Mouse (Mus musculus): ENCODE results near the gene Nes. TPM values are rescaled to one million over a fixed set of nuclear protein-coding genes. Genes with fewer than 3 reads are reported as not detected.

Gene Nes
- polyA plus RNA-seq, 1 experiment from 2014 or later: 14.1 TPM

- Histone ChIP-seq H3K27ac (ENCODE audit: low read length) (no peak overlapping the region), H3K9me3 (replicated peaks; ENCODE audit: control insufficient read depth, low read length, poor library complexity, severe bottlenecking) (no peaks in the 10 kb centered on the region), H3K36me3 (ENCODE audit: control insufficient read depth, insufficient read depth, low read length) (no peaks in the 10 kb centered on the region), H3K4me1 (ENCODE audit: control insufficient read depth, insufficient read depth, low read length) (peaks cover 31% of the 10 kb centered on the region), H3K4me3 (ENCODE audit: low read depth, low read length) (peak overlapping the region; percentile 27), H3K9ac (ENCODE audit: low read depth, low read length) (peak overlapping the region; percentile 47; the same call in 1 of the 2 replicates), H3K4me2 (ENCODE audit: low read length) (peak overlapping the region; percentile 61), H3K27me3 (ENCODE audit: control insufficient read depth, insufficient read depth, low read depth, low read length) (no peaks in the 10 kb centered on the region; the same call in 1 of the 2 replicates)
- under 1% methylated on average over 17 of the region's 17 CpGs for WGBS
- ATAC-seq: no peak
These were observed 23.1 kb upstream of the Nes start for GRCm38 (mm10) chr3:87947811-87948199.

DNA sequence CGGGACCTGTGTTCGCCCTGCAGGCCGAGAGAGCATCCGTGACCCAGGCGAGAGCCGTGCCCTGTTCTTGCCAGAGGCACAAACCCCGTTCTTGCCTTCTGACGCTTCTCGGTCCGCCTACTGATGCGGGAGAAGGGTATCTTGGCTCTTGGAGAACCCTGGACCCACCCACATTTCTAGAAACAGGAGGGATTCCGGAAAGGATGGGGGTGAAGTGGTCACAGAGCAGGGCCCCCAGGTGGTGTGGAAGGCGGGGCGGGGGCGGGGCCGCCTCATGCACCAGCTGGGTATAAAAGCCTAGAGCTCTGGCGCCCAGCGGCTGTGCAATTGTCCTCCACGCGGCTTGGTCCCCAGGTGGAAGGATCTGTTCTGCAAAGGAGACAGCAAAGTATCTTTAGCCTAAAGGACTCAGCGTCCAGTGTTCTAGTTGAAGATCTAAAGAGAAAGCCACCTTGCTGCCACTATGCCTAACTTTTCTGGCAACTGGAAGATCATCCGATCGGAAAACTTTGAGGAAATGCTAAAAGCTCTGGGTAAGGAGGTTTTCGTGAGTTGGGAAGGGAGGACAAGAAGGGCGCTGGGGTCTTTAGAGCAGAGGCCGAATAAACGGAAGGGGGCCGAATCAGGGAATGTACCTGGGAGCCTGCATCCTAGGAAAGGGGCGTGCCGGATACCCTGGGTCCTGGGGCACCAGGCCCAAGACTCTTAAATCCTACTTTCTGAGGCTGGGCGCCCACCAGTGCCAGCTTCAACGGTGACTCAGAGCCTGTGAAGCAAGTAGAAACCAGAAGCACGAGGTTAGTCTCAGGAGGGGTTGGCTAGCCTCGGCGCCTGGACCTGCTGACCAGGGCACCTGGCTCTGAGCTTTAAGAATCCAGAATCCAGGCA, 22.3 kb upstream of the Nes start, which contains the start of gene Crabp2:
Gene Crabp2 (plus strand): TSS at position 289 of the 888 bp plus-strand sequence.
- no peaks in the 10 kb centered on the region for H3K9me3 ChIP-seq (replicated peaks; ENCODE audit: control insufficient read depth, low read length, poor library complexity, severe bottlenecking)
- H3K4me1 ChIP-seq (ENCODE audit: control insufficient read depth, insufficient read depth, low read length): peaks cover 31% of the 10 kb centered on the region
- no peak within 1 kb of the TSS for H3K27ac ChIP-seq (ENCODE audit: low read length)
- H3K27me3 ChIP-seq (ENCODE audit: control insufficient read depth, insufficient read depth, low read depth, low read length): no peaks in the 10 kb centered on the region; the same call in 1 of the 2 replicates
- 4% methylated on average over 35 of the region's 35 CpGs for WGBS
- no peak for ATAC-seq
- peak within 1 kb of the TSS; percentile 61 for H3K4me2 ChIP-seq (ENCODE audit: low read length)
- H3K9ac ChIP-seq (ENCODE audit: low read depth, low read length): peak within 1 kb of the TSS; percentile 47
- H3K4me3 ChIP-seq (ENCODE audit: low read depth, low read length): peak within 1 kb of the TSS; percentile 27
- no peaks in the 10 kb centered on the region for H3K36me3 ChIP-seq (ENCODE audit: control insufficient read depth, insufficient read depth, low read length)

GRCm38 (mm10) chr3:87949266-87949954, 21.5 kb upstream of the Nes start:
- Histone ChIP-seq H3K36me3 (ENCODE audit: control insufficient read depth, insufficient read depth, low read length) (no peaks in the 10 kb centered on the region), H3K4me1 (ENCODE audit: control insufficient read depth, insufficient read depth, low read length) (peaks cover 31% of the 10 kb centered on the region), H3K27ac (ENCODE audit: low read length) (no peak overlapping the region), H3K27me3 (ENCODE audit: control insufficient read depth, insufficient read depth, low read depth, low read length) (no peaks in the 10 kb centered on the region; the same call in 1 of the 2 replicates), H3K4me3 (ENCODE audit: low read depth, low read length) (0 out of 2 replicates have a peak overlapping the region, but pooled peaks have one; percentile 27), H3K9me3 (replicated peaks; ENCODE audit: control insufficient read depth, low read length, poor library complexity, severe bottlenecking) (no peaks in the 10 kb centered on the region), H3K9ac (ENCODE audit: low read depth, low read length) (no peak overlapping the region), H3K4me2 (ENCODE audit: low read length) (peak overlapping the region; percentile 61; the same call in 1 of the 2 replicates)
- ATAC-seq: no peak
- 17% methylated on average over 16 of the region's 16 CpGs for WGBS

GRCm38 (mm10) chr3:87949955-87950515, 20.8 kb upstream of the Nes start:
- H3K4me2 ChIP-seq (ENCODE audit: low read length): no peak overlapping the region
- no peak overlapping the region for H3K27ac ChIP-seq (ENCODE audit: low read length)
- WGBS: 9% methylated on average over 13 of the region's 13 CpGs
- no peaks in the 10 kb centered on the region for H3K36me3 ChIP-seq (ENCODE audit: control insufficient read depth, insufficient read depth, low read length)
- H3K4me3 ChIP-seq (ENCODE audit: low read depth, low read length): no peak overlapping the region
- H3K9ac ChIP-seq (ENCODE audit: low read depth, low read length): no peak overlapping the region
- no peak for ATAC-seq
- no peaks in the 10 kb centered on the region; the same call in 1 of the 2 replicates for H3K27me3 ChIP-seq (ENCODE audit: control insufficient read depth, insufficient read depth, low read depth, low read length)
- peaks cover 31% of the 10 kb centered on the region for H3K4me1 ChIP-seq (ENCODE audit: control insufficient read depth, insufficient read depth, low read length)
- no peaks in the 10 kb centered on the region for H3K9me3 ChIP-seq (replicated peaks; ENCODE audit: control insufficient read depth, low read length, poor library complexity, severe bottlenecking)

DNA sequence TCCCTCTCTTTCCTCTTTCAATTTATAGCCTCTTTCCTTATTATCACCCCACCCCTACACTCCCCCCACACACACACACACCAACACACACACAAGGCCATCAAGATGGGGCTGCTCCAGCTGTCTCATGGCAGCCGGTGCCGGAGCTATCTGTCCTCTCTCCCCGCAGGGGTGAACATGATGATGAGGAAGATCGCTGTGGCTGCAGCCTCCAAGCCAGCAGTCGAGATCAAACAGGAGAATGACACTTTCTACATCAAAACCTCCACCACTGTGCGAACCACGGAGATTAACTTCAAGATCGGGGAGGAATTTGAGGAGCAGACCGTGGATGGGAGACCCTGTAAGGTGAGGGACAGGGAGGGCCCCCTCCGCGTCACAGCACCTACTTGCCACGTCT, 18.9 kb upstream of the Nes start:
- Histone ChIP-seq H3K27me3 (ENCODE audit: control insufficient read depth, insufficient read depth, low read depth, low read length) (no peaks in the 10 kb centered on the region; the same call in 1 of the 2 replicates), H3K9ac (ENCODE audit: low read depth, low read length) (no peak overlapping the region), H3K4me1 (ENCODE audit: control insufficient read depth, insufficient read depth, low read length) (peaks cover 26% of the 10 kb centered on the region), H3K9me3 (replicated peaks; ENCODE audit: control insufficient read depth, low read length, poor library complexity, severe bottlenecking) (no peaks in the 10 kb centered on the region), H3K27ac (ENCODE audit: low read length) (no peak overlapping the region), H3K4me2 (ENCODE audit: low read length) (peak overlapping the region; percentile 43), H3K4me3 (ENCODE audit: low read depth, low read length) (0 out of 2 replicates have a peak overlapping the region, but pooled peaks have one; percentile 7), H3K36me3 (ENCODE audit: control insufficient read depth, insufficient read depth, low read length) (no peaks in the 10 kb centered on the region)
- ATAC-seq: no peak
- 16% methylated on average over 12 of the region's 12 CpGs for WGBS

DNA sequence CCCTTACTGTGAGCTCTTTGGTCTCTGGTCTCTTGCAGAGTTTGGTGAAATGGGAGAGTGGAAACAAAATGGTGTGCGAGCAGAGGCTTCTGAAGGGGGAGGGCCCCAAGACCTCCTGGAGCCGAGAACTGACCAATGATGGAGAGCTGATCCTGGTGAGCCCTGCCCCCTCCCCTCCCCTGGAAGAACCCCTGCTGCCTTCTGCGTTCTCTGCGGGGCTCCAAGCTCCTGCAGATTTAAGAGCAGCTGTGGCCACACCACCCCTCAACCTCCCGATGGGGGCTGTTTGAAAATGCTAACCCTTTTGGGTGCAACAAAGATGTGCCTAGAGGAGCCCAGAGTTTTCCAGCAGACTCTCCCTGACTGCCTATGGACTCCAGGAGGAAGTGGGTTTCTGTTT, 18.4 kb upstream of the Nes start:
- H3K27me3 ChIP-seq (ENCODE audit: control insufficient read depth, insufficient read depth, low read depth, low read length): no peaks in the 10 kb centered on the region; the same call in 1 of the 2 replicates
- H3K9ac ChIP-seq (ENCODE audit: low read depth, low read length): peak overlapping the region; percentile 37; the same call in 1 of the 2 replicates
- no peaks in the 10 kb centered on the region for H3K36me3 ChIP-seq (ENCODE audit: control insufficient read depth, insufficient read depth, low read length)
- H3K27ac ChIP-seq (ENCODE audit: low read length): no peak overlapping the region
- peak overlapping the region; percentile 43 for H3K4me2 ChIP-seq (ENCODE audit: low read length)
- WGBS: 8% methylated on average over 5 of the region's 5 CpGs
- peak overlapping the region; percentile 7; the same call in 1 of the 2 replicates for H3K4me3 ChIP-seq (ENCODE audit: low read depth, low read length)
- H3K9me3 ChIP-seq (replicated peaks; ENCODE audit: control insufficient read depth, low read length, poor library complexity, severe bottlenecking): no peaks in the 10 kb centered on the region
- ATAC-seq: 0 out of 2 replicates have a peak, but pooled peaks have one; percentile 32
- H3K4me1 ChIP-seq (ENCODE audit: control insufficient read depth, insufficient read depth, low read length): peaks cover 22% of the 10 kb centered on the region

GRCm38 (mm10) chr3:87958056-87958455, 12.8 kb upstream of the Nes start:
- Histone ChIP-seq H3K36me3 (ENCODE audit: control insufficient read depth, insufficient read depth, low read length) (no peaks in the 10 kb centered on the region), H3K9me3 (replicated peaks; ENCODE audit: control insufficient read depth, low read length, poor library complexity, severe bottlenecking) (no peaks in the 10 kb centered on the region), H3K27me3 (ENCODE audit: control insufficient read depth, insufficient read depth, low read depth, low read length) (no peaks in the 10 kb centered on the region), H3K9ac (ENCODE audit: low read depth, low read length) (no peak overlapping the region), H3K4me3 (ENCODE audit: low read depth, low read length) (no peak overlapping the region), H3K27ac (ENCODE audit: low read length) (no peak overlapping the region), H3K4me2 (ENCODE audit: low read length) (no peak overlapping the region), H3K4me1 (ENCODE audit: control insufficient read depth, insufficient read depth, low read length) (no peaks in the 10 kb centered on the region)
- ATAC-seq: no peak
- 6% methylated on average over 1 of the region's 1 CpGs for WGBS

- no peak for ATAC-seq
- H3K4me3 ChIP-seq (ENCODE audit: low read depth, low read length): no peak overlapping the region
- no peak overlapping the region for H3K9ac ChIP-seq (ENCODE audit: low read depth, low read length)
- H3K27me3 ChIP-seq (ENCODE audit: control insufficient read depth, insufficient read depth, low read depth, low read length): no peaks in the 10 kb centered on the region
- H3K4me1 ChIP-seq (ENCODE audit: control insufficient read depth, insufficient read depth, low read length): no peaks in the 10 kb centered on the region
- H3K4me2 ChIP-seq (ENCODE audit: low read length): no peak overlapping the region
- WGBS: 22% methylated on average over 4 of the region's 4 CpGs
- no peaks in the 10 kb centered on the region for H3K9me3 ChIP-seq (replicated peaks; ENCODE audit: control insufficient read depth, low read length, poor library complexity, severe bottlenecking)
- H3K36me3 ChIP-seq (ENCODE audit: control insufficient read depth, insufficient read depth, low read length): no peaks in the 10 kb centered on the region
- H3K27ac ChIP-seq (ENCODE audit: low read length): no peak overlapping the region
These were observed 12.4 kb upstream of the Nes start for GRCm38 (mm10) chr3:87958476-87958875.
